Mouse (Mus musculus) MEL (cell line): ENCODE measurements around the gene Def8. TPM values are rescaled to one million over a fixed set of nuclear protein-coding genes. Genes with fewer than 3 reads are reported as not detected.

Experiments
- DNase-seq: peaks from one replicate; pipeline ENCODE4 v3.0.0; 2011; ENCODE audit warnings: low read depth, low spot score
- H3K27ac ChIP-seq: 2 replicates; pipeline ENCODE4 v1.5.1; 2012; ENCODE audit warnings: low read depth, mild to moderate bottlenecking, control low read depth, low read length, moderate library complexity; ENCODE audit not compliant: control insufficient read depth
- H3K27me3 ChIP-seq, 2 experiments: fragments of 150-350 bp in 1 of 2; sonication (generic) in 1 of 2; 2 replicates each; pipeline ENCODE4 v1.6.1; 2012; ENCODE audit warnings: low read length in 2 of 2, mild to moderate bottlenecking in 2 of 2, improper control_type of control experiment in 1 of 2, moderate library complexity in 1 of 2; ENCODE audit not compliant: insufficient read depth in 2 of 2, control insufficient read depth in 1 of 2
- H3K36me3 ChIP-seq, 2 experiments: 2 replicates each; pipeline ENCODE4 v1.6.1; 2012 to 2014; ENCODE audit warnings: low read length in 2 of 2, improper control_type of control experiment in 1 of 2, inconsistent platforms in 1 of 2, mild to moderate bottlenecking in 1 of 2; ENCODE audit not compliant: insufficient read depth in 2 of 2, control insufficient read depth in 1 of 2
- H3K4me1 ChIP-seq, 2 experiments: fragments of 150-350 bp in 1 of 2; sonication (generic) in 1 of 2; 2 replicates each; pipeline ENCODE4 v1.6.1; 2012; ENCODE audit warnings: low read length in 2 of 2, improper control_type of control experiment in 1 of 2, mild to moderate bottlenecking in 1 of 2; ENCODE audit not compliant: insufficient read depth in 2 of 2, control insufficient read depth in 1 of 2
- H3K4me3 ChIP-seq, 2 experiments: fragments of 150-350 bp in 1 of 2; sonication (generic) in 1 of 2; 2 replicates each; pipeline ENCODE4 v1.5.1; 2012; ENCODE audit warnings: low read depth in 2 of 2, low read length in 2 of 2, mild to moderate bottlenecking in 2 of 2, moderate library complexity in 2 of 2, control low read depth in 1 of 2, improper control_type of control experiment in 1 of 2; ENCODE audit not compliant: control insufficient read depth in 1 of 2, insufficient read depth in 1 of 2
- H3K79me2 ChIP-seq: 2 replicates; pipeline ENCODE4 v1.6.1; 2012; ENCODE audit warnings: mild to moderate bottlenecking, low read length, moderate library complexity; ENCODE audit not compliant: control insufficient read depth, poor library complexity, insufficient read depth
- H3K9ac ChIP-seq: 2 replicates; pipeline ENCODE4 v1.6.1; 2012; ENCODE audit warnings: low read depth, mild to moderate bottlenecking, control low read depth, low read length, moderate library complexity; ENCODE audit not compliant: control insufficient read depth, poor library complexity, severe bottlenecking
- H3K9me3 ChIP-seq: fragments of 150-350 bp; sonication (generic); replicated peaks from 2 replicates; pipeline ENCODE4 v1.6.1; 2012; ENCODE audit warnings: mild to moderate bottlenecking, low read length, improper control_type of control experiment, moderate library complexity; ENCODE audit not compliant: insufficient read depth
- BHLHE40 ChIP-seq: IDR thresholded peaks from 2 replicates; pipeline ENCODE4 v1.6.1; 2012; ENCODE audit warnings: low read depth, mild to moderate bottlenecking, inconsistent platforms, low read length, improper control_type of control experiment, borderline replicate concordance
- CHD2 ChIP-seq: IDR thresholded peaks from 2 replicates; pipeline ENCODE4 v1.6.1; 2011; ENCODE audit warnings: low read length, improper control_type of control experiment
- E2F4 ChIP-seq: IDR thresholded peaks from 2 replicates; pipeline ENCODE4 v1.6.1; 2011; ENCODE audit warnings: low read depth, low read length, improper control_type of control experiment, borderline replicate concordance
- ETS1 ChIP-seq: IDR thresholded peaks from 2 replicates; pipeline ENCODE4 v1.6.1; 2012; ENCODE audit warnings: low read depth, mild to moderate bottlenecking, inconsistent platforms, low read length, improper control_type of control experiment, moderate library complexity
- GABPA ChIP-seq: IDR thresholded peaks from 2 replicates; pipeline ENCODE4 v1.6.1; 2012; ENCODE audit warnings: low read depth, mild to moderate bottlenecking, inconsistent platforms, low read length, improper control_type of control experiment, moderate library complexity
- GATA1 ChIP-seq: IDR thresholded peaks from 2 replicates; pipeline ENCODE4 v1.6.1; 2011; ENCODE audit warnings: low read depth, low read length, improper control_type of control experiment
- HCFC1 ChIP-seq: IDR thresholded peaks from 2 replicates; pipeline ENCODE4 v1.6.1; 2012; ENCODE audit warnings: low read depth, mild to moderate bottlenecking, inconsistent platforms, low read length, improper control_type of control experiment, moderate library complexity
- KAT2A ChIP-seq: conservative IDR thresholded peaks from 2 replicates; pipeline ENCODE4 v1.6.1; 2012; ENCODE audit warnings: low read depth, low read length, improper control_type of control experiment, inconsistent platforms
- MAFK ChIP-seq: IDR thresholded peaks from 2 replicates; pipeline ENCODE4 v1.6.1; 2011; ENCODE audit warnings: low read depth, mild to moderate bottlenecking, low read length, improper control_type of control experiment, borderline replicate concordance
- MAX ChIP-seq: IDR thresholded peaks from 2 replicates; pipeline ENCODE4 v1.6.1; 2011; ENCODE audit warnings: low read length, improper control_type of control experiment
- MAZ ChIP-seq: IDR thresholded peaks from 2 replicates; pipeline ENCODE4 v1.6.1; 2012; ENCODE audit warnings: low read depth, mild to moderate bottlenecking, inconsistent platforms, low read length, improper control_type of control experiment
- MEF2A ChIP-seq: IDR thresholded peaks from 2 replicates; pipeline ENCODE4 v1.6.1; 2014; ENCODE audit warnings: low read depth, mild to moderate bottlenecking, inconsistent platforms, low read length, improper control_type of control experiment; ENCODE audit not compliant: poor library complexity, insufficient replicate concordance, severe bottlenecking; ENCODE audit errors: extremely low read depth
- MXI1 ChIP-seq: IDR thresholded peaks from 2 replicates; pipeline ENCODE4 v1.6.1; 2011; ENCODE audit warnings: mild to moderate bottlenecking, low read depth, low read length, improper control_type of control experiment
- MYB ChIP-seq: IDR thresholded peaks from 2 replicates; pipeline ENCODE4 v1.6.1; 2011; ENCODE audit warnings: mild to moderate bottlenecking, low read depth, low read length, improper control_type of control experiment
- NELFE ChIP-seq: IDR thresholded peaks from 2 replicates; pipeline ENCODE4 v1.6.1; 2011; ENCODE audit warnings: low read depth, low read length, improper control_type of control experiment
- POLR2AphosphoS2 ChIP-seq: IDR thresholded peaks from 2 replicates; pipeline ENCODE4 v1.6.1; 2011; ENCODE audit warnings: low read length, improper control_type of control experiment
- RCOR1 ChIP-seq: IDR thresholded peaks from 2 replicates; pipeline ENCODE4 v1.6.1; 2012; ENCODE audit warnings: low read depth, mild to moderate bottlenecking, inconsistent platforms, low read length, improper control_type of control experiment
- SIN3A ChIP-seq: IDR thresholded peaks from 2 replicates; pipeline ENCODE4 v1.6.1; 2012; ENCODE audit warnings: low read length, improper control_type of control experiment, inconsistent platforms
- TAL1 ChIP-seq: IDR thresholded peaks from 2 replicates; pipeline ENCODE4 v1.6.1; 2012; ENCODE audit warnings: mild to moderate bottlenecking, inconsistent platforms, low read length, moderate library complexity, mixed read lengths
- TCF12 ChIP-seq: IDR thresholded peaks from 2 replicates; pipeline ENCODE4 v1.6.1; 2014; ENCODE audit warnings: low read depth, mild to moderate bottlenecking, inconsistent platforms, low read length, improper control_type of control experiment, moderate library complexity
- ZC3H11A ChIP-seq: IDR thresholded peaks from 2 replicates; pipeline ENCODE4 v1.6.1; 2012; ENCODE audit warnings: low read depth, mild to moderate bottlenecking, inconsistent platforms, low read length, improper control_type of control experiment
- ZKSCAN1 ChIP-seq: IDR thresholded peaks from 2 replicates; pipeline ENCODE4 v1.6.1; 2012; ENCODE audit warnings: low read depth, mild to moderate bottlenecking, inconsistent platforms, low read length, improper control_type of control experiment, moderate library complexity
- ZMIZ1 ChIP-seq: IDR thresholded peaks from 2 replicates; pipeline ENCODE4 v1.6.1; 2012; ENCODE audit warnings: low read depth, mild to moderate bottlenecking, inconsistent platforms, low read length, improper control_type of control experiment, moderate library complexity
- polyA plus RNA-seq, 2 experiments: library from polyadenylated mRNA; stranded (reverse) in 1 of 2; unstranded in 1 of 2; fragments of >175 nt in 1 of 2; fragments of >200 nt in 1 of 2; gene quantifications; 2 replicates each; pipeline versions ENCODE4 v1.2.1 to v1.2.4; 2012; ENCODE audit warnings: low replicate concordance in 2 of 2, low read depth in 1 of 2; ENCODE audit not compliant: insufficient read length in 2 of 2, insufficient read depth in 1 of 2, missing spikeins in 1 of 2
- total RNA-seq: library from RNA; depleted of rRNA; stranded (reverse); fragments of 300-350 nt; gene quantifications from 2 replicates; pipeline ENCODE4 v1.2.3, GENCODE M21; 2012

Def8 gene
- total and polyA plus RNA-seq, 3 experiments: 26.0 to 34.0 TPM; not detected in 1

DNA sequence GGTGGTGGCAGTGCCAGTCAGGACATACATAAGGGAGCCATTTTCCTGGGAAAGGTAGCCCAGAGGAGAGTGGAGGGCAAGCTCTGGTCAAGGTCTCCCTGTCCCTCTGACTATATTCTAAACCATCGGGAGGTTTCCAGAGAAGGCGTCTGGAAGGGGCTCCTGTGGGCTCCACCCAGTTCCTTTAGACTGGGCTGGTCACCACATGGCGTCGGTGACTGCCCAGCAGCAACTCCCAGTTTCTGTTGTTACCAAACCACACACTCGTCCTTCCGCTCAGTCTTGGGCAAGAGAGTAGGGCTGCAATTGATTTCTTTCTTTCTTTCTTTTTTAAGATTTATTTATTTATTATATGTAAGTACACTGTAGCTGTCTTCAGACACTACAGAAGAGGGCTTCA, 20.8 kb downstream of the Def8 start:
- Histone ChIP-seq H3K36me3 (peaks cover 0 to 11% of the 10 kb centered on the region in 2 experiments; a peak in 1 of 4 replicates), H3K9ac (no peak overlapping the region; the same call in 1 of the 2 replicates), H3K4me3 (peak overlapping the region in 1 of 2 experiments; percentile 90; a peak in 2 of 4 replicates), H3K4me1 (peaks cover 6 to 28% of the 10 kb centered on the region in 2 experiments), H3K9me3 (no peaks in the 10 kb centered on the region), H3K27me3 (no peaks in the 10 kb centered on the region), H3K79me2 (peaks cover 4% of the 10 kb centered on the region; the same call in 1 of the 2 replicates), H3K27ac (no peak overlapping the region)
- TF ChIP-seq ZKSCAN1: no peak
- TF ChIP-seq SIN3A: no peak
- TF ChIP-seq ZMIZ1: no peak
- TF ChIP-seq TAL1: no peak
- no peak for TF ChIP-seq MEF2A
- TF ChIP-seq MXI1: no peak
- no peak for TF ChIP-seq TCF12
- TF ChIP-seq NELFE: no peak
- TF ChIP-seq BHLHE40: no peak
- no peak for TF ChIP-seq MYB
- TF ChIP-seq GABPA: no peak
- TF ChIP-seq RCOR1: no peak
- TF ChIP-seq CHD2: no peak
- TF ChIP-seq GATA1: no peak
- no peak for TF ChIP-seq ETS1
- no peak for DNase-seq

DNA sequence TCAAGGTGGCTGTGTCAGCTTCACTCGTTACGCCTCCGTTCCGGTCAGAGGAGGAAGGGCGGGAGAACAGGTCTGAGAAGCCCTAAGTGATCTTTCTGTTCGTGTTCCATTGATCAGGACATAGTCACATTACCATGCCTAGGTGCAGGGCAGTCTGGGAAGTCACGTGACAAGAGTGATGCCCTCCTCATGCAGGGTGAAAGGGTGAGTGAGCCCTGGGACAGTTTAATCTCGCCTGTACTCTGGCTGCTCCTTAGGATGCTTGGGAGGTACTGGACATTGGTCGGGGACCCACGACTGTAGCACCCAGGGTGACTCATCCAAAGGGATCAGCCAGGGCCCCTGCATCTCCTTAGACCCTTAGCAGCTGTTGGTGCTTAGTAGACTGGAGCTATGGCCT, 22.7 kb downstream of the Def8 start:
- H3K36me3 ChIP-seq: peaks cover 0 to 23% of the 10 kb centered on the region in 2 experiments; a peak in 2 of 4 replicates
- H3K27ac ChIP-seq: no peak overlapping the region
- no peaks in the 10 kb centered on the region for H3K27me3 ChIP-seq
- peaks cover 4% of the 10 kb centered on the region; the same call in 1 of the 2 replicates for H3K79me2 ChIP-seq
- no peak overlapping the region for H3K9ac ChIP-seq
- no peak for TF ChIP-seq ZC3H11A
- no peak for TF ChIP-seq MAZ
- TF ChIP-seq MAX: no peak
- no peak for TF ChIP-seq NELFE
- TF ChIP-seq ZMIZ1: no peak
- no peak for TF ChIP-seq ZKSCAN1
- TF ChIP-seq KAT2A: no peak
- no peak for TF ChIP-seq MYB
- no peak for TF ChIP-seq CHD2
- TF ChIP-seq MAFK: no peak
- TF ChIP-seq E2F4: no peak
- TF ChIP-seq HCFC1: no peak
- TF ChIP-seq POLR2AphosphoS2: no peak
- no peak overlapping the region for H3K4me3 ChIP-seq
- H3K4me1 ChIP-seq: peaks cover 10 to 39% of the 10 kb centered on the region in 2 experiments
- no peaks in the 10 kb centered on the region for H3K9me3 ChIP-seq
- no peak for DNase-seq
